Mouse (Mus musculus) cerebellum, adult 9-11 months (tissue): Measurements from ENCODE around the gene Chd2.

Source experiments
- DNase-seq: peaks from one replicate; pipeline ENCODE4 v3.0.0; 2022

The Chd2 gene

GRCm38 (mm10) chr7:73561492-73562055 lies 19.9 kb upstream of the Chd2 start:
- no peak for DNase-seq

- no peak for DNase-seq
Observed at GRCm38 (mm10) chr7:73560811-73561210, 19.2 kb upstream of the Chd2 start.

- no peak for DNase-seq
Observed at GRCm38 (mm10) chr7:73559853-73560190, 18.2 kb upstream of the Chd2 start.

GRCm38 (mm10) chr7:73559170-73559852 lies 17.7 kb upstream of the Chd2 start:
- no peak for DNase-seq

- peak; percentile 100 for DNase-seq
Observed at GRCm38 (mm10) chr7:73558293-73559169, 16.9 kb upstream of the Chd2 start.

- DNase-seq: peak; percentile 78
Observed at GRCm38 (mm10) chr7:73557671-73558265, 16.1 kb upstream of the Chd2 start.

- DNase-seq: no peak
Observed at GRCm38 (mm10) chr7:73556688-73557667, 15.3 kb upstream of the Chd2 start.

- DNase-seq: no peak
Observed at GRCm38 (mm10) chr7:73555918-73556580, 14.4 kb upstream of the Chd2 start.

GRCm38 (mm10) chr7:73554849-73555248 lies 13.2 kb upstream of the Chd2 start:
- DNase-seq: no peak

GRCm38 (mm10) chr7:73553160-73553559 lies 11.5 kb upstream of the Chd2 start:
- DNase-seq: no peak

GRCm38 (mm10) chr7:73552054-73552750 lies 10.6 kb upstream of the Chd2 start:
- no peak for DNase-seq

GRCm38 (mm10) chr7:73551370-73551769 lies 9.7 kb upstream of the Chd2 start:
- no peak for DNase-seq

- DNase-seq: no peak
Observed at GRCm38 (mm10) chr7:73548051-73548450, 6.4 kb upstream of the Chd2 start.

- DNase-seq: no peak
Observed at GRCm38 (mm10) chr7:73546561-73547510, 5.2 kb upstream of the Chd2 start.

- no peak for DNase-seq
Observed at GRCm38 (mm10) chr7:73545004-73545403, 3.4 kb upstream of the Chd2 start.

- DNase-seq: no peak
Observed at GRCm38 (mm10) chr7:73542131-73542853, 662 bp upstream of the Chd2 start.

GRCm38 (mm10) chr7:73541079-73541390 lies 595 bp downstream of the Chd2 start:
- DNase-seq: no peak

- no peak for DNase-seq
Observed at GRCm38 (mm10) chr7:73540202-73541078, 1.2 kb downstream of the Chd2 start.
